Mouse (Mus musculus): ENCODE results near the gene Pmpca. TPM values are rescaled to one million over a fixed set of nuclear protein-coding genes. Genes with fewer than 3 reads are reported as not detected.
A peak's percentile ranks its signal among the peaks of the same experiment; 100 is the strongest.

Gene Pmpca
- polyA plus RNA-seq, 1 experiment = 74.1 TPM

DNA sequence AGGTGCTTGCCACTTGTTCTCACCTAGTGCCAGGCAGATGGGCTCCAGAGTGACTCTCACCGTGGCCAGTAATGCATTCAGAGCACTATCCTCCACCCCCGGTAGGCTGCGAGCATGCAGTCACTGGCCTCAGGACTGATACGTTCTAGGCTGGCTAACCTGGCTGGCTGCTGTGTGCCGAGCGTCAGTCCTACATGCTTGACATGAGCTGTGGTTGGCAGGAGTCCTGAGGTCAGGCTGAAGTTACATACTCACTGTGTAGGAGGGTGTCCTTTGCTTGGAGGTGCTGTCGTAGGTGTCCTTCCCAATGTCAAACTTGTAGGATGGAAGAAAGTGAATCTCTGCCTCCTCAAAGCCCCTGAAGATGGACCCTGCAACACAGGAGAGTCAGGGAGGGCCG, 9.8 kb downstream of the Pmpca start:
- Histone ChIP-seq H3K4me3 (ENCODE audit: control insufficient read depth, low read depth, low read length) (no peak overlapping the region), H3K27me3 (ENCODE audit: control insufficient read depth, insufficient read depth, low read length) (no peaks in the 10 kb centered on the region), H3K36me3 (ENCODE audit: control insufficient read depth, insufficient read depth, low read length) (no peaks in the 10 kb centered on the region; the same call in none of the 2 replicates), H3K4me1 (ENCODE audit: control insufficient read depth, insufficient read depth, low read length) (no peaks in the 10 kb centered on the region; the same call in 1 of the 2 replicates), H3K27ac (ENCODE audit: control insufficient read depth, insufficient read depth, low read depth, low read length) (no peak overlapping the region)
- TF ChIP-seq POLR2A (IDR thresholded peaks at IDR 0.05; ENCODE audit: control insufficient read depth, low read depth, low read length) (no peak), CTCF (IDR thresholded peaks at IDR 0.05; ENCODE audit: control insufficient read depth, insufficient read depth, insufficient replicate concordance, low read depth, low read length) (no peak)

DNA sequence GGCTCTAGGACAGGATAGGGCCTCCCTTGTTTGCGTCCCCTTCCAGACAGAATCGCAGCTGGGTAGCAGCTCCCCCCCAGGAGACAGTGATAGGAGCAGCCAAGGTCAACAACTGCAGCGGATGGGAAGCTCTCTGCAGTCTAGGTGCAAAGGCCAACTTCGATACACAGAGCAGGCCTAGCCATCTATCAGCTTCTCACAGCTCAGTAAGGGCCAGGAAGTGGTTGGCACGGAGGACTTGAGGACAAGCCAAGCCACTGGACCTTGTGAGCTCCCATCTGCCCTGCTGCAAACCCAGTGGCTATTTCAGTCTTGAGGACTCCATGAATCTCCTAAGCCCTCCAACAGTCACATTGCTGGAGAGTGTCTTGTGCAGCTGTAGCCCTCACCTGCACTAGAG, 10.5 kb downstream of the Pmpca start:
- no peak overlapping the region for H3K4me3 ChIP-seq (ENCODE audit: control insufficient read depth, low read depth, low read length)
- H3K27me3 ChIP-seq (ENCODE audit: control insufficient read depth, insufficient read depth, low read length) = no peaks in the 10 kb centered on the region
- TF ChIP-seq CTCF (IDR thresholded peaks at IDR 0.05; ENCODE audit: control insufficient read depth, insufficient read depth, insufficient replicate concordance, low read depth, low read length) (no peak), POLR2A (IDR thresholded peaks at IDR 0.05; ENCODE audit: control insufficient read depth, low read depth, low read length) (peak; percentile 17; the same call in 1 of the 2 replicates)
- no peak overlapping the region for H3K27ac ChIP-seq (ENCODE audit: control insufficient read depth, insufficient read depth, low read depth, low read length)
- no peaks in the 10 kb centered on the region; the same call in none of the 2 replicates for H3K36me3 ChIP-seq (ENCODE audit: control insufficient read depth, insufficient read depth, low read length)
- no peaks in the 10 kb centered on the region; the same call in 1 of the 2 replicates for H3K4me1 ChIP-seq (ENCODE audit: control insufficient read depth, insufficient read depth, low read length)

DNA sequence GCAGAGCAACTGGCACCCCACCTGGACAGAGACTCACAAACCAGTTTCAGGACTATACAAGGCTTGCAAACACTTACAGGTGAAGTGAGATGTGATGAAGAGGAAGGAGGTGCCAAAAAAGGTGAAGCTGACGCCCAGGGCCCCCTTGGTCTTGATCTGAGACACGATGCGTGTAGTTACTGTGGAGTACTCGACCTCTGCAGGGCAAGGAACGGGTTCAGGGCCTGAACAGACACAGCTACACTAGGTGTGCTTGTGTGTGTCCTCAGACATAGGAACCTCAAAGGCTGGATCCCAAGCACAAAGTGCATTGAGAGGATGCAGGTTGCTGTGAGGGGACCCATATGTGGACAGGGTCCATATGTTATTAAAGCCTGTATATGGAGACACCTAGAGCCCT, 11.2 kb downstream of the Pmpca start:
- TF ChIP-seq POLR2A (IDR thresholded peaks at IDR 0.05; ENCODE audit: control insufficient read depth, low read depth, low read length) (no peak), CTCF (IDR thresholded peaks at IDR 0.05; ENCODE audit: control insufficient read depth, insufficient read depth, insufficient replicate concordance, low read depth, low read length) (no peak)
- H3K27me3 ChIP-seq (ENCODE audit: control insufficient read depth, insufficient read depth, low read length) = no peaks in the 10 kb centered on the region
- no peak overlapping the region for H3K27ac ChIP-seq (ENCODE audit: control insufficient read depth, insufficient read depth, low read depth, low read length)
- H3K36me3 ChIP-seq (ENCODE audit: control insufficient read depth, insufficient read depth, low read length) = no peaks in the 10 kb centered on the region; the same call in none of the 2 replicates
- H3K4me3 ChIP-seq (ENCODE audit: control insufficient read depth, low read depth, low read length) = no peak overlapping the region
- H3K4me1 ChIP-seq (ENCODE audit: control insufficient read depth, insufficient read depth, low read length) = no peaks in the 10 kb centered on the region; the same call in 1 of the 2 replicates

DNA sequence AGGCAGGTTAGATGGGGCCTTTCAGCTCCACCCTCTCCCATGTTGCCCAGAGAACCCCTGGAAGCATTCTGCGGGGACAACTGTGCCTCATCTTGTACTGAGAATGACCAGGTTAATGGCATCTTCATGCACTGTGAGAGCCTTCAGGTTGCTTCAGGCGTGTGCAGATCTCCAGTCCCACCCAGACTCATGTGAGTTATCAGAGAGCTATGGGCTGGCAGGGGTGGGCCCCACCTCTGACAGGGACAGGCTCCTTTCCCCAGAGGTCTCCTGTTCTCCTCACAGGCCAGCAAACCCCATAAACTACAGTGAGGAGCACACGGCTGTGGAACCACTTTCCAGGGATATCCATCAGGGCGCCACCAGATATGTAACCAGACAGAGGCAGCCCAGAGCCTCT, 11.9 kb downstream of the Pmpca start:
- Histone ChIP-seq H3K27me3 (ENCODE audit: control insufficient read depth, insufficient read depth, low read length) (no peaks in the 10 kb centered on the region), H3K27ac (ENCODE audit: control insufficient read depth, insufficient read depth, low read depth, low read length) (no peak overlapping the region), H3K4me1 (ENCODE audit: control insufficient read depth, insufficient read depth, low read length) (no peaks in the 10 kb centered on the region; the same call in 1 of the 2 replicates), H3K36me3 (ENCODE audit: control insufficient read depth, insufficient read depth, low read length) (no peaks in the 10 kb centered on the region; the same call in 1 of the 2 replicates), H3K4me3 (ENCODE audit: control insufficient read depth, low read depth, low read length) (no peak overlapping the region)
- TF ChIP-seq POLR2A (IDR thresholded peaks at IDR 0.05; ENCODE audit: control insufficient read depth, low read depth, low read length) (no peak), CTCF (IDR thresholded peaks at IDR 0.05; ENCODE audit: control insufficient read depth, insufficient read depth, insufficient replicate concordance, low read depth, low read length) (no peak)

DNA sequence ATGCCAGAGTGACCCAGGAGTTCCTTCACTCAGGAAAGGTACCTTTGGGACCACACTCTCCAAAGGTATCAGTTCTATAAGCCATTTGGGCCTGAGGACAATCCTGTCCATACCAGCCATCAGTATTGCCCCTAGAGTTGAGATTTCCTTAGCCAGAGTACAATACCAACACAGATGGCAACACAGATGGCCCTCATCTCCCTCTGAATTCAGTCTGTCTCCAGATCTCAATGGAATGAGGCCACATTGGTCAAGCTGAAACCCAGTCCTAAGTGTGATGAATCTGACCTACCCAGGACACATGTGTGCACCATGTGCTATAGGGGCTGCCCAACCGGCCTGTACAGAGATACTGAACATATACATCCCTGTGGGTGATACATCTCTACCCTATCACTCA, 13.1 kb downstream of the Pmpca start:
- no peaks in the 10 kb centered on the region; the same call in 1 of the 2 replicates for H3K4me1 ChIP-seq (ENCODE audit: control insufficient read depth, insufficient read depth, low read length)
- H3K4me3 ChIP-seq (ENCODE audit: control insufficient read depth, low read depth, low read length) = no peak overlapping the region
- no peak overlapping the region for H3K27ac ChIP-seq (ENCODE audit: control insufficient read depth, insufficient read depth, low read depth, low read length)
- no peaks in the 10 kb centered on the region; the same call in 1 of the 2 replicates for H3K36me3 ChIP-seq (ENCODE audit: control insufficient read depth, insufficient read depth, low read length)
- TF ChIP-seq CTCF (IDR thresholded peaks at IDR 0.05; ENCODE audit: control insufficient read depth, insufficient read depth, insufficient replicate concordance, low read depth, low read length) (no peak), POLR2A (IDR thresholded peaks at IDR 0.05; ENCODE audit: control insufficient read depth, low read depth, low read length) (no peak)
- no peaks in the 10 kb centered on the region for H3K27me3 ChIP-seq (ENCODE audit: control insufficient read depth, insufficient read depth, low read length)

DNA sequence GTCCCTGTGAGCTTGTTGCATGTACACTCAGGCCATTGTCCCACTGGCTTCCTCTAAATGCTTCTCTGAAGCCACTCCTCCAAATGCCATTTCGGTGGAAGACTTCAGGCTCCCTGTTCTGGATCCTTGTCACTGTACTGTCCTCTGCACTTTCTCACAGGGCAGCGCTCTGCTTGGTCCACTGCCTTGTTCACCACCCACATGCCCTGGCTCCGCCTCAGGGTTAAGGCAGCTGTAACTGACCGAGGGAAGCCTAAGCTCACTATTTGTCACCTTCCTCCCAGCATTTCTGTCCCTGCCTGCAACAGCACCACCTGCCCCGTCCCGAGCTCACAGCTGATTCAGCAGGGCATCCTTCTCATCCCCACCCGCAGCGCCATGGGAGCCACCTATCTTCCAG, 14.2 kb downstream of the Pmpca start:
- Histone ChIP-seq H3K36me3 (ENCODE audit: control insufficient read depth, insufficient read depth, low read length) (no peaks in the 10 kb centered on the region; the same call in 1 of the 2 replicates), H3K4me3 (ENCODE audit: control insufficient read depth, low read depth, low read length) (no peak overlapping the region), H3K27me3 (ENCODE audit: control insufficient read depth, insufficient read depth, low read length) (no peaks in the 10 kb centered on the region), H3K27ac (ENCODE audit: control insufficient read depth, insufficient read depth, low read depth, low read length) (no peak overlapping the region), H3K4me1 (ENCODE audit: control insufficient read depth, insufficient read depth, low read length) (peaks cover 6% of the 10 kb centered on the region)
- TF ChIP-seq POLR2A (IDR thresholded peaks at IDR 0.05; ENCODE audit: control insufficient read depth, low read depth, low read length) = no peak
- no peak for TF ChIP-seq CTCF (IDR thresholded peaks at IDR 0.05; ENCODE audit: control insufficient read depth, insufficient read depth, insufficient replicate concordance, low read depth, low read length)

DNA sequence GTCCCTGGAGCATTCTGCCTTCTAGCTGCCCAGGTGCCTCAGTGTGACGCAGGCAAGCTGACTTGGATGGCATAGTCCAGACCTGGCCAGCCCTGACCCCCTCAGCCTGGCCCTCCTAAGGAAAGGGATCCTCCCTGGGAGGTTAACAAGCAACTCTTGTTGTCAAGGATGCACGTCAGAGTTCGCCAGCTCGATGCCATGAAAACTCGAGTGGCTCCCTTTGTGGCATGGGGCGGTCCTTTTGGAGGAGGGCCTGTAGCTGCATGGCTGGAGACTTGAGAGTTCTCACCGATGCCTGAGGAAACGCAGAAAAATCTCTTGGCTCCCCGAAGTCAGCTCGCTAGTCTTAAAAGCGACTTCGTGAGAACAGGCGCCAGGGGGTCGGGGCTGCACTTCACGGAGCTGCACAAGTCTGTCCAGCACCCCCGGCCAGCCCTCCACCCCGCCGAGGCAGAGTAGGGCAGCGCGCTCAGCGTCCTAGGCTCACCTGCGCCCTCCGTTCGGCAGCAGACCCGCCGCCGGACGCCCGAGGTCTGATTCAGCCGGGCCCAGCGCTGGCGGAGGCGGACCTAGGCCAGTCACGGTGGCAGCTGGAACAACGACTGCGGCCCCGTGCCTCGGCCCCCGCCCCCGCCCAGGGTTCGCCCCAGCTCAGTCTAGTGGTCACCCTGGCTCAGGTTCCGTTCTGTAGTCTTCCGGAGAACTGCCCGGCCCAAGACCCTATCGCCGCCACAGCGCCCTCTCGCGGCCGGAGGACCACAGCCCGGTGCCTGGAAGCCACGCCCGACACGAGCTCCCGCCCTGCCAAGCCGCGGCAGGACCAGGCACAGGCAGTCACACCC, 19.6 kb downstream of the Pmpca start, which contains the start of gene Inpp5e:
Gene Inpp5e, minus strand, starts transcription at position 689 of the 842 bp plus-strand sequence.
- TF ChIP-seq POLR2A (IDR thresholded peaks at IDR 0.05; ENCODE audit: control insufficient read depth, low read depth, low read length) (peak; percentile 53), CTCF (IDR thresholded peaks at IDR 0.05; ENCODE audit: control insufficient read depth, insufficient read depth, insufficient replicate concordance, low read depth, low read length) (peak; percentile 95)
- Histone ChIP-seq H3K27ac (ENCODE audit: control insufficient read depth, insufficient read depth, low read depth, low read length) (peak within 1 kb of the TSS; percentile 2), H3K27me3 (ENCODE audit: control insufficient read depth, insufficient read depth, low read length) (no peaks in the 10 kb centered on the region), H3K36me3 (ENCODE audit: control insufficient read depth, insufficient read depth, low read length) (no peaks in the 10 kb centered on the region), H3K4me3 (ENCODE audit: control insufficient read depth, low read depth, low read length) (peak within 1 kb of the TSS; percentile 64), H3K4me1 (ENCODE audit: control insufficient read depth, insufficient read depth, low read length) (peaks cover 12% of the 10 kb centered on the region)
